Mouse (Mus musculus) heart, embryonic 16.5 days (tissue): ENCODE results near the gene Vps26a. TPM values are rescaled to one million over a fixed set of nuclear protein-coding genes. Genes with fewer than 3 reads are reported as not detected.
A peak's percentile ranks its signal among the peaks of the same experiment; 100 is the strongest.

Experiments used
- ATAC-seq: fragments of 200-750 bp; cut with Nextera tagmentation; replicated peaks from 2 replicates; pipeline ENCODE4 v1.8.0; 2017; ENCODE audit warnings: moderate number of reproducible peaks; ENCODE audit not compliant: insufficient read depth, low FRiP score; ENCODE audit errors: extremely low read depth
- H3K27ac ChIP-seq: fragments of 300-500 bp; sonication (generic); 2 replicates; pipeline ENCODE4 v1.5.1; 2014; ENCODE audit warnings: mild to moderate bottlenecking, low read length, control low read depth, moderate library complexity
- H3K27me3 ChIP-seq: fragments of 300-500 bp; sonication (generic); 2 replicates; pipeline ENCODE4 v1.6.1; 2014; ENCODE audit warnings: low read length, mixed read lengths; ENCODE audit not compliant: control insufficient read depth, insufficient read depth
- H3K36me3 ChIP-seq: fragments of 300-500 bp; sonication (generic); 2 replicates; pipeline ENCODE4 v1.6.1; 2014; ENCODE audit not compliant: control insufficient read depth, insufficient read depth
- H3K4me1 ChIP-seq: fragments of 300-500 bp; sonication (generic); 2 replicates; pipeline ENCODE4 v1.6.1; 2014; ENCODE audit warnings: low read length, mixed read lengths; ENCODE audit not compliant: control insufficient read depth, insufficient read depth
- H3K4me2 ChIP-seq: fragments of 300-500 bp; sonication (generic); 2 replicates; pipeline ENCODE4 v1.6.1; 2014; ENCODE audit warnings: low read depth, mild to moderate bottlenecking, control low read depth, low read length
- H3K4me3 ChIP-seq: fragments of 300-500 bp; sonication (generic); 2 replicates; pipeline ENCODE4 v1.5.1; 2014; ENCODE audit warnings: mild to moderate bottlenecking, control low read depth, low read length
- H3K9ac ChIP-seq: fragments of 300-500 bp; sonication (generic); 2 replicates; pipeline ENCODE4 v1.6.1; 2014; ENCODE audit warnings: low read length, control low read depth
- H3K9me3 ChIP-seq: fragments of 300-500 bp; sonication (generic); replicated peaks from 2 replicates; pipeline ENCODE4 v1.6.1; 2016; ENCODE audit warnings: low read length; ENCODE audit not compliant: control insufficient read depth
- WGBS: fragments of 180-500 bp; shearing (Covaris S2); extraction: QIAGEN DNeasy Blood & Tissue Kit; methylation state at CpG from one replicate; pipeline ENCODE4 v1.1.7; 2014; 5-methylcytosine and 5-hydroxymethylcytosine counted together
- polyA plus RNA-seq: library from polyadenylated mRNA; unstranded; fragments of >200 nt; fragmentation: Nextera tagmentation; extraction: Ambion mirVana; gene quantifications from 2 replicates; pipeline ENCODE4 v1.2.1, GENCODE M21; 2015

Gene Vps26a
- polyA plus RNA-seq, 1 experiment from 2014 or later, result 80.2 TPM

DNA sequence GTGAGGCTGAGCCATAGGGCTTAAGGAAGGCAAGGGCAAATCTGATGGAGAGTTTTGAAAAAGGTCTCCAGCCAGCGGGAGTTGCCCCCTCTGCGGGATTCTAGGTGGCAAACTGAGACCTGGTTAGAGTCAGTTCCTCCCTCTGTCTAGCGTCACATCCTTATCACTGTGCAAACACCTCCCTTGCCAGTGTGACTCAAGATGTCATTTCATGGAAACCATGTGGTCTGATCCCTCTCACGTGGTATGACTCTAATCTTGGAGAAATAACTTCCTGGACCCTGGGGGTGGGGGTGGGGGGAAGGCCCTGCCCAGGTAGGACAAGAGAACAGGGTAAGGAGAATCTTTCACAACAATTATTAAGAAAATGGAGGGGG, 73.0 kb downstream of the Vps26a start:
- Histone ChIP-seq H3K4me3 (no peak overlapping the region), H3K36me3 (no peaks in the 10 kb centered on the region), H3K9me3 (no peaks in the 10 kb centered on the region), H3K4me2 (no peak overlapping the region), H3K27ac (0 out of 2 replicates have a peak overlapping the region, but pooled peaks have one; percentile 11), H3K9ac (no peak overlapping the region), H3K27me3 (0 out of 2 replicates have a peak, but pooled peaks cover 2% of the 10 kb centered on the region), H3K4me1 (0 out of 2 replicates have a peak, but pooled peaks cover 4% of the 10 kb centered on the region)
- WGBS, result 9% methylated on average over 4 of the region's 4 CpGs
- peak; percentile 61; the same call in 1 of the 2 replicates for ATAC-seq

DNA sequence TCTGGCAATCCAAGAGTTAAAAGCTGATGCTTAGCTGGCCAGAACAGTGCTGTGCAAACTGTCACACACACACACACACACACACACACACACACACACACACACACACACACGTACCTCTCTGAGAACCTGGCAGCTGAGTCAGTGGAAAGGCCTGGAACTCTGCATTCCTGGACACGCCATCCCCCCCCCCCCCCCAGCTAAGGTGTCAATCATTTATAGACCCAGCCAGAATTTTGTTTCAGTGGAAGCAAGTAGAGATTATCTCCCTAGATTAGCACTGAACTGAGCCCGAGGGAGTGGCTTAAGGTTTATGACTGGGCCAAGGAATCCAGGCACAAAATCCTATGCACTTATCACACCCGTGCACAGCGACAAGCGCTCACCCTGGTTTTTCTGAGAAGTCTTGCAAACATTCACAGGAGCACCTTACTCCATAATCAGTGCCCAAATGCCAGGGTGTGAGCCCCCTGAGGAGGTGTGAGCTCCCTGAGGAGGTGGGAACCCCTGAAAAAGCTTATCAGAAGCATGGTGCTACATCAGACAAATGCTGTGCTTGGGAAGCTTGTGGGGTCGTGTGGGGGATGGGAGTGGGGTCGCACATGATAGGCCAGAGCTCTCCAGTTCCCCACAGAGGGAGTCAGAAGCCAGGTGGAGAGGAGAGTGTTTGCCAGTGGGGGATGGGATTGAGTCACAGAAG, 73.5 kb downstream of the Vps26a start:
- Histone ChIP-seq H3K36me3 (no peaks in the 10 kb centered on the region), H3K4me3 (no peak overlapping the region), H3K27ac (0 out of 2 replicates have a peak overlapping the region, but pooled peaks have one; percentile 11), H3K27me3 (0 out of 2 replicates have a peak, but pooled peaks cover 4% of the 10 kb centered on the region), H3K9me3 (no peaks in the 10 kb centered on the region), H3K9ac (no peak overlapping the region), H3K4me2 (no peak overlapping the region), H3K4me1 (0 out of 2 replicates have a peak, but pooled peaks cover 4% of the 10 kb centered on the region)
- ATAC-seq, result no peak
- WGBS, result 6% methylated on average over 8 of the region's 8 CpGs

DNA sequence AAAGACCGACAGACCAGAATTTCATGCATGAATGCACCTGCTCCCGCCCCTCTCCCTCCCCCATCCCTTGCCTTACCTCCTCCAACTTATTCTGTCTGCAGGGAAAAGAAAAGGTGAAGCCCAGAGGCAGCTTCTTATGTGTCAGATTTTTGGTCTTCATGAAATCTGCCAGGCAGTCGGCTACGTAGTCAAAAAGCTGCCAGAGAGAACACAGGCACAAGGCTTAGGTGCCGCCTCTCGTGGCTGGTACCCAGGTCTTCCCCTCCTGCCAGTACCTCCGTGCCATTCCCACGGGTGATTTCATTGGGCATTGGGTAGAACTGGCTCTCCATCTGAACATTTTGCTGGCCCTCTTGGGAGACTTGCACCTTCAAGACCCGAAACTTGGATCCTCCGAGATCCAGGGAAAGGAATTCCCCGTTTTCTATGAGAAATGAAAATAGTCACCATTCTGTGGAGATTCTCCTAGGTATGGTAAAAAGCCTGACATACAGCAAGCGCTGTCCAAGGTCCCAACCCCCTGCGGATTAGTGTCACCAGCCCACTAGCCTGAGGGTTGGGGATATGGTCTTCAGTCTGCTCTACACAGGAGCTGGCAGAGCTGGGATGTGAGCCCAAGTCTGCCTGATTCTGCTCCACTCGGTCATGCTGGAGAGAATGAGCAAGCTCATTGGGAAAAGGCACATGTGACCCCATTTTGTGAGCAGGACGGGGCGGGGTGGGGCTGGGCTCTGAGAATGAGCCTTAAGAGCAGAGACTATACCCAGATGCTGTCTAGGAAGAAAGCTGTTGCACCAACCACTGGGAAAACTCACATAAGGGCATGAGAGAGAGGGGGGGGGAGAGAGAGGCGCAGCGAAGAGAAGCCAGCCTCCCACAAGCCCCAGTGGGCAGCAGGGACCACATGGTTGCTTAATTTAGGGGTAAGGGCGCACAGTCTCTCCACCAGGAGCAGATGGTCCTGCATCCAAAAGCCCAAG, 74.9 kb downstream of the Vps26a start:
- no peak overlapping the region for H3K4me3 ChIP-seq
- WGBS, result 65% methylated on average over 19 of the region's 19 CpGs
- no peak for ATAC-seq
- H3K27ac ChIP-seq, result no peak overlapping the region
- 0 out of 2 replicates have a peak, but pooled peaks cover 4% of the 10 kb centered on the region for H3K4me1 ChIP-seq
- 0 out of 2 replicates have a peak, but pooled peaks cover 4% of the 10 kb centered on the region for H3K27me3 ChIP-seq
- H3K36me3 ChIP-seq, result no peaks in the 10 kb centered on the region
- H3K9me3 ChIP-seq, result no peaks in the 10 kb centered on the region
- no peak overlapping the region for H3K4me2 ChIP-seq
- no peak overlapping the region for H3K9ac ChIP-seq

DNA sequence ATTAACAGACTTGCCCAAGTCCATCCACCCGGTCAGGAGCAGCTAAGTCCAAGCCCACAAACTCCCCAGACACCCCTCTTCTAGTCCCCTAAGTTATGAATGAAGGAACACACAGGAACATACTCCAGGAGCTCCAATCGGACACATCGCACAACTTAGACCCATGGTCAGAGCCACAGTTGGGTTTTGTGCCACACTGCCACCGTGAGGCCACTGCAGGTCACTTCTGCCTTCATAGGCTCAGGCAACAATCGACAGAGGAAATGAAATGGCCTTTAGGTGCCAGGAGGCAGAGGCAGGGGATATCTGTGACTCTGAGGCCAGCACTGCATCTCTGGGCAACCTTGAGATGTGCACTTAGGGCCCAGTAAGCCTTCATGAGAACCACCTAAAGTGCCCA, 75.7 kb downstream of the Vps26a start:
- Histone ChIP-seq H3K9me3 (no peaks in the 10 kb centered on the region), H3K9ac (no peak overlapping the region), H3K4me2 (no peak overlapping the region), H3K36me3 (no peaks in the 10 kb centered on the region), H3K27ac (no peak overlapping the region), H3K4me3 (no peak overlapping the region), H3K4me1 (0 out of 2 replicates have a peak, but pooled peaks cover 4% of the 10 kb centered on the region), H3K27me3 (0 out of 2 replicates have a peak, but pooled peaks cover 4% of the 10 kb centered on the region)
- WGBS, result 10% methylated on average over 5 of the region's 5 CpGs
- no peak for ATAC-seq

Other genes with a start within 250 kb of the Vps26a start
- 0.05 TPM in 1 of 2 replicates, not detected in the other for gene Tacr2, start 234.4 kb downstream of the Vps26a start, polyA plus RNA-seq
- 232 and 240 TPM in 2 replicates for gene Hk1, start 106.9 kb downstream of the Vps26a start, polyA plus RNA-seq
- 0.33 and 0.35 TPM in 2 replicates for gene Hkdc1, start 64.3 kb downstream of the Vps26a start, polyA plus RNA-seq
- gene 4930507D05Rik, start 37.3 kb downstream of the Vps26a start, polyA plus RNA-seq, result 0.35 and 0.66 TPM in 2 replicates
- gene Supv3l1, start 37.1 kb downstream of the Vps26a start, polyA plus RNA-seq, result 29.2 and 29.9 TPM in 2 replicates
- gene Srgn, start 40.6 kb upstream of the Vps26a start, polyA plus RNA-seq, result 18.6 and 28.8 TPM in 2 replicates
- gene Kif1bp, start 91.7 kb upstream of the Vps26a start, polyA plus RNA-seq, result 28.5 and 29.1 TPM in 2 replicates
- 11.0 and 13.4 TPM in 2 replicates for gene Ddx21, start 115.5 kb upstream of the Vps26a start, polyA plus RNA-seq
- gene Ddx50, start 164.4 kb upstream of the Vps26a start, polyA plus RNA-seq, result 90.0 and 99.9 TPM in 2 replicates
- 1.5 and 1.9 TPM in 2 replicates for gene Stox1, start 239.3 kb upstream of the Vps26a start, polyA plus RNA-seq